Mouse (Mus musculus): ENCODE measurements around the gene Ccnl1. TPM values are rescaled to one million over a fixed set of nuclear protein-coding genes. Genes with fewer than 3 reads are reported as not detected.

Gene Ccnl1
- polyA plus RNA-seq, 1 experiment from 2014 or later, result 99.3 TPM

DNA sequence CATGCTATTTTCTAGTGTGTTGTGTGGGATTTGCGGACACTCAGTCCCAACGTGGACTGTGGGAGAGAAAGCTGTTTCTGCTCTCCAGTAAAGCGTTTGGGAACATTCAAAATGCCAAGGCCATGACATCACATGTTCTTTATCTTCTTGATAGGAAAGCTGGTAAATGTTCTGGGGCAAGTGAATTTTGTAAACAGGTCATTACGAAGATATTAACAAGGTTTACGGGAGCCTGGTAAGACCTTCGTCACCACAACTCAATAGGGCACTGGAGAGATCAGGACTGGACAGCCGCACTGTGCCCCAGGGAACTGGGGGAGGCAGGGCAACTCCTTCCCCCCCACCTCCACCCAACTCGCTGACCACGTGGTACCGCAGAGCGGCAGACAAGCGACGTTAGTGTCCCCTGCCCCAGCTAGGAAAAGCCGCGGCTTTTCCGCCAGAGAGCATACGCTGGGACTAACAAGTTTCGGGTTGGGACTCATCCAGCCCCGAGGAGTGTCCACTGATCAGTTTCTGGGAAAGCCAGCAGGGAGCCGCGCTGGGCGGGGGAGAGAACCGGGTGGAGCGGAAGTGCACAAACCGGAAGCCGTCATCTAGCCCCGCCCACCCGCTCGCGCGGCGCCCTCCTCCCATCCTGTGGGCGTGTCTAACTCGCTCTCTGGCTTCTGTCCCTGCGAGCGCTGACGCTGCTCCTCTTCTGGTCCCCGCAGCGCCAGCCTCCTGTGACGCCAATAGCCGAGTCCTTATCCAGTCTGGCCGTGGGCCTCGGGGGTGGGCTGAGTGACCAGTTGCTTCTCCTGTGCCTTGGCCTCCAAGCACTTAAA is 16.4 kb upstream of the Ccnl1 start:
- H3K9me3 ChIP-seq, result no peaks in the 10 kb centered on the region; the same call in 1 of the 2 replicates
- no peaks in the 10 kb centered on the region for H3K36me3 ChIP-seq (replicated peaks)
- no peaks in the 10 kb centered on the region for H3K27me3 ChIP-seq (ENCODE audit: poor library complexity, severe bottlenecking)
- peak overlapping the region; percentile 58 for H3K4me3 ChIP-seq
- H3K4me1 ChIP-seq, result peaks cover 34% of the 10 kb centered on the region
- peak overlapping the region; percentile 94 for H3K27ac ChIP-seq
- under 1% methylated on average over 43 of the region's 43 CpGs for WGBS
- peak; percentile 98 for DNase-seq (ENCODE audit: extremely low spot score, low spot score)

DNA sequence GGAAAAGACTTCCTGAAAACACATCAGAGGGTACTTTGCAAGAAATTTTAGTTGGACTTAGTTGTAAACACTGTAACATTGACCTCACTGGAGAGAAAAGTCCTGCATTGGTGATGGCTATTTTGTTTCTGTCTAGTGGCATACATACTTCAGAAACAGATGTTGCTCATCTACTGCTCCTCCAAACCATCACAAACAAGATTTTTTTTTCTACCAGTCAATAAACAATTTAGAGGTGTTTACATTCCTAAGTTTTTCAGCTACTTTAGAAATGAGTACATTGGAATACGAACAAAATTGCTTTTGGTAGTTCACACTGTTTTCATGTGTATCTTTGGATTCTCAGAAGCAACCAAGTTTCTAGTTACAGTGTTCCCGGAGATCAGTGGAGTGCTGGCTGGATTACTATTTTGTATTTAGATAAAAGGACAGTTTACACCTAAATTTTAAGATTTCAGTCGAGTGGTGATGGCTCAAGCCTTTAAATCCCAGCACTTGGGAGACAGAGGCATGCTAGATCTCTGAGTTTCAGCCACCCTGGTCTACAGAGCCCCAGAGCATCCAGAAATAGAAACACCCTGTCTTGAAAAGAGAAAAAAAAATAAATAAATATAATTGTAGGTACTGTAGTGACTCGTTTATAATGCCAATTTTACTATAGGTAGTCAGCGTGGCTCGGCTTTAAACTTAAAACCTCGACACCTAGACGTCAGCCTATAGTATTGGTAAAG is 15.6 kb upstream of the Ccnl1 start:
- DNase-seq (ENCODE audit: extremely low spot score, low spot score), result no peak
- WGBS, result 44% methylated on average over 8 of the region's 8 CpGs
- H3K4me3 ChIP-seq, result peak overlapping the region; percentile 58

DNA sequence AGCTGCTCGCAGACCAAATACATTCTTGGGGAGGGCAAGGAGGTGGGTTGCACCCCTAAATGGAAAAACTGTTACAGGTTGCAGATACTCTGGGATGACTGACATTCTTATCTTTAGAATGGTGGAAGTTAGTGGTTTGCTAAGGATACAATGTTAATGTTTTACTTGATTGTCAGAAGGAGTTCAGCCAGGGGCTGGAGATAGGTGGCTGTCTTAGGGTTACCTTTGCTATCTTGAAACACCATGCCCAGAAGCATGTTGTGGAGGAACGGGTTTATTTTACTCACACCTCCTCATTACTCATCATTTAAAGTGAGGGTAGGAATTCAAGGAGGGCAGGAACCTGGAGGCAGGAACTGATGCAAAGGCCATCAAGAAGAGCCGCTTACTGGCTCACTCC is 11.1 kb upstream of the Ccnl1 start:
- no peaks in the 10 kb centered on the region; the same call in 1 of the 2 replicates for H3K9me3 ChIP-seq
- no peaks in the 10 kb centered on the region for H3K36me3 ChIP-seq (replicated peaks)
- H3K27ac ChIP-seq, result no peak overlapping the region
- H3K4me1 ChIP-seq, result peaks cover 9% of the 10 kb centered on the region
- DNase-seq (ENCODE audit: extremely low spot score, low spot score), result no peak
- H3K27me3 ChIP-seq (ENCODE audit: poor library complexity, severe bottlenecking), result no peaks in the 10 kb centered on the region
- WGBS, result 89% methylated on average over 3 of the region's 3 CpGs
- no peak overlapping the region for H3K4me3 ChIP-seq

More for the DNA sequence above, 15.6 kb upstream of the Ccnl1 start:
- no peaks in the 10 kb centered on the region; the same call in 1 of the 2 replicates for H3K9me3 ChIP-seq
- peaks cover 34% of the 10 kb centered on the region for H3K4me1 ChIP-seq
- no peaks in the 10 kb centered on the region for H3K27me3 ChIP-seq (ENCODE audit: poor library complexity, severe bottlenecking)
- H3K27ac ChIP-seq, result peak overlapping the region; percentile 94
- no peaks in the 10 kb centered on the region for H3K36me3 ChIP-seq (replicated peaks)

DNA sequence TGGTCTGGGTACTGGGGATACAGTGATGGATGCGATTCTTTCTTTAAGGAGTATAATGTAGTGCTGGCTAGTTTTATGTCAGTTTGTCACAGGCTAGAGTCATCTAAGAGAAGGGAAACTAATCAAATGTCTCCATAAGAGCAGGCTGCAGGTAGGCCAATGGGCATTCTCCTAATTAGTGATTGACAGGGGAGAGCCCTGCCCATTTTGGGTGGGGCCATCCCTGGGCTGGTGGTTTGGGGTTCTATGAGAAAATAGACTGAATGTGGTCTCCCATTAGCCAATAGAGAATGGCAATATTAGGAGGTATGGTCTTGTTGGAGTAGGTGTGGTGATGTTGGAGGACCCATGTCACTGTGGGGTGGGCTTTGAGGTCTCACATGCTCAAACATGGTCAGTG is 8.3 kb upstream of the Ccnl1 start:
- Histone ChIP-seq H3K27ac (no peak overlapping the region), H3K27me3 (ENCODE audit: poor library complexity, severe bottlenecking) (no peaks in the 10 kb centered on the region), H3K9me3 (no peaks in the 10 kb centered on the region; the same call in 1 of the 2 replicates), H3K36me3 (replicated peaks) (no peaks in the 10 kb centered on the region), H3K4me3 (no peak overlapping the region), H3K4me1 (no peaks in the 10 kb centered on the region)
- 91% methylated on average over 1 of the region's 1 CpGs for WGBS
- DNase-seq (ENCODE audit: extremely low spot score, low spot score), result no peak

- WGBS, result 88% methylated on average over 4 of the region's 4 CpGs
- DNase-seq (ENCODE audit: extremely low spot score, low spot score), result no peak
- no peaks in the 10 kb centered on the region for H3K27me3 ChIP-seq (ENCODE audit: poor library complexity, severe bottlenecking)
These were observed 4.4 kb upstream of the Ccnl1 start for GRCm38 (mm10) chr3:65962270-65962930.

GRCm38 (mm10) chr3:65960291-65960945 is 2.4 kb upstream of the Ccnl1 start:
- WGBS, result 94% methylated on average over 5 of the region's 5 CpGs
- H3K27me3 ChIP-seq (ENCODE audit: poor library complexity, severe bottlenecking), result no peaks in the 10 kb centered on the region
- no peaks in the 10 kb centered on the region for H3K9me3 ChIP-seq
- H3K27ac ChIP-seq, result no peak overlapping the region
- H3K4me3 ChIP-seq, result no peak overlapping the region
- peaks cover 27% of the 10 kb centered on the region for H3K4me1 ChIP-seq
- peak; percentile 5 for DNase-seq (ENCODE audit: extremely low spot score, low spot score)
- peaks cover 17% of the 10 kb centered on the region for H3K36me3 ChIP-seq (replicated peaks)

More at GRCm38 (mm10) chr3:65962270-65962930, 4.4 kb upstream of the Ccnl1 start:
- Histone ChIP-seq H3K36me3 (replicated peaks) (no peaks in the 10 kb centered on the region), H3K4me3 (no peak overlapping the region), H3K4me1 (peaks cover 11% of the 10 kb centered on the region), H3K27ac (no peak overlapping the region), H3K9me3 (no peaks in the 10 kb centered on the region)

- peak overlapping the region; percentile 99 for H3K4me3 ChIP-seq
- H3K27me3 ChIP-seq (ENCODE audit: poor library complexity, severe bottlenecking), result no peaks in the 10 kb centered on the region
- H3K4me1 ChIP-seq, result peaks cover 36% of the 10 kb centered on the region
- peaks cover 26% of the 10 kb centered on the region for H3K36me3 ChIP-seq (replicated peaks)
- DNase-seq (ENCODE audit: extremely low spot score, low spot score), result peak; percentile 13
- no peaks in the 10 kb centered on the region for H3K9me3 ChIP-seq
- peak overlapping the region; percentile 100 for H3K27ac ChIP-seq
- 60% methylated on average over 3 of the region's 3 CpGs for WGBS
These were observed 1.5 kb upstream of the Ccnl1 start for GRCm38 (mm10) chr3:65959416-65960001.

GRCm38 (mm10) chr3:65958840-65959185 is 764 bp upstream of the Ccnl1 start:
- H3K4me1 ChIP-seq, result peaks cover 43% of the 10 kb centered on the region
- peak overlapping the region; percentile 100 for H3K27ac ChIP-seq
- DNase-seq (ENCODE audit: extremely low spot score, low spot score), result peak; percentile 59
- H3K4me3 ChIP-seq, result peak overlapping the region; percentile 99
- no peaks in the 10 kb centered on the region for H3K27me3 ChIP-seq (ENCODE audit: poor library complexity, severe bottlenecking)
- H3K36me3 ChIP-seq (replicated peaks), result peaks cover 33% of the 10 kb centered on the region
- no peaks in the 10 kb centered on the region for H3K9me3 ChIP-seq
- 5% methylated on average over 9 of the region's 9 CpGs for WGBS

GRCm38 (mm10) chr3:65957271-65958101 is 563 bp downstream of the Ccnl1 start:
- peak; percentile 70 for DNase-seq (ENCODE audit: extremely low spot score, low spot score)
- Histone ChIP-seq H3K27me3 (ENCODE audit: poor library complexity, severe bottlenecking) (no peaks in the 10 kb centered on the region), H3K4me1 (peaks cover 53% of the 10 kb centered on the region), H3K27ac (peak overlapping the region; percentile 100), H3K4me3 (peak overlapping the region; percentile 99), H3K9me3 (no peaks in the 10 kb centered on the region), H3K36me3 (replicated peaks) (peaks cover 46% of the 10 kb centered on the region)
- under 1% methylated on average over 81 of the region's 94 CpGs for WGBS

- H3K9me3 ChIP-seq, result no peaks in the 10 kb centered on the region
- peak; percentile 23 for DNase-seq (ENCODE audit: extremely low spot score, low spot score)
- H3K4me1 ChIP-seq, result peaks cover 52% of the 10 kb centered on the region
- H3K36me3 ChIP-seq (replicated peaks), result peaks cover 73% of the 10 kb centered on the region
- peak overlapping the region; percentile 7; the same call in 1 of the 2 replicates for H3K4me3 ChIP-seq
- H3K27ac ChIP-seq, result no peak overlapping the region
- H3K27me3 ChIP-seq (ENCODE audit: poor library complexity, severe bottlenecking), result no peaks in the 10 kb centered on the region
- 70% methylated on average over 8 of the region's 8 CpGs for WGBS
These were observed 3.3 kb downstream of the Ccnl1 start for GRCm38 (mm10) chr3:65954499-65955391.
